Mouse (Mus musculus): ENCODE results near the gene Vwa5a.

Vwa5a gene

DNA sequence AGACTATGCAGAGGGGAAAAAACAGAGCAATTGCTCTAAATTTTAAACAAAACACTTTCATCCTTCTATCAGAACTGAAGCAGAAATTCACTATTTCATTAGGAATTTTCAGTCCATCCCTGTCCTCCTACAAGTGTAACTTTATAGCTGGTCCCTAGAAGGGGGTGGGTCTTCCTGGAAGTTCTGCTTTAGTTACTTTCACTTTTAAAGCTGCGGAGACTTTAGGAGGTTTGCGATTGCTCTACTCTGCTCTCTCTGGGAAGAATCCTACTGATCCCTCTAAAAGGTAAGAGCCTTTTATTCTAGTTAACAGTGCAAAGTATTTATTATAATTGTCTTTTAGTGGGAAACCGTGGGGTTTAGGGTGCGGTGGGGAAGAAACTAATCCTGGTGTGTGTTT, at the start of gene Vwa5a:
Gene Vwa5a, plus strand, starts transcription at position 167 of the 400 bp plus-strand sequence.
- DNase-seq, result peak; percentile 33

DNA sequence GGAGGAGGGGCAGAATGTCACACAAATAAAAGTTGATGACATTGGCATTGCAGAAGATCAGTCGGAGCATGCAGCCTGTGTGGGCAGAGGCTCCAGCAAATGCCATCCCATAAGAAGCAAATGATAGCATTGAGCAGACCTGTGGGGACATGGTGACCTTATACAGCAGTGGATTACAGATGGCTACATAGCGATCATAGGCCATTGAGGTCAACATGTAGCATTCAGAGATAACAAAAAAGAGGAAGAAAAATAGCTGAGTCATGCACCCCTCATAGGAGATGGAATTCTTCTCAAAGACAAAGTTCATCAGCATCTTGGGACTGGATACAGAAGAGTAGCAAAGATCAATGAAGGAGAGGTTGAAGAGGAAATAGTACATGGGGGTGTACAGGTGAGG, 45.2 kb upstream of the Vwa5a start:
- no peak for DNase-seq

GRCm38 (mm10) chr9:38674501-38674900, 43.6 kb upstream of the Vwa5a start, which contains the start of gene Olfr918:
TSS of gene Olfr918 (minus strand) at chr9:38674601.
- no peak for DNase-seq

DNA sequence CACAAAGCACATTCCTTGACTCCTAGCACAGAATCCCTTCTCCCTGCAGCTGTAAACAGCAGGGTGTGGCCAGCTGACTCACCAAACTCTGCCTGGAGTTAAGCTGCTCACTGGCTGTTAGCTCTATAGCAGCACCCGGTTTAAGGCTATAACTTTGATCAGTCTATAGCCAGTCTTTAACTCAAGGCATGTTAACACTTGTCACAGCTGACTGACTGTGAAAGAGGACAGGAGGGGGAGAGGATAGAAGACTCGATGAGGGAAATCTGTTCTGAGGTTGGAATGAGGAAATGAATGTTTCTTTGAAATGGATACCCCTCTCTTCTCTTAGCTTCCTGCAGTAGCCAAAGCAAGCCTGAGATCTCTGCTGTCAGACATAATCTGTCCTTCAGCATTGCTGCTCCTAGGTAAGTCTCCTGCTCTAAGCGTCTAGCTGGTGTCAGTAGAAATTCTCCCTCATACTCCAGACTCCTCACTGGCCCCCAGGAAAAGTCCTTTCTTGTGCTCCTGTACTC, 916 bp downstream of the Vwa5a start:
- DNase-seq, result peak; percentile 33

DNA sequence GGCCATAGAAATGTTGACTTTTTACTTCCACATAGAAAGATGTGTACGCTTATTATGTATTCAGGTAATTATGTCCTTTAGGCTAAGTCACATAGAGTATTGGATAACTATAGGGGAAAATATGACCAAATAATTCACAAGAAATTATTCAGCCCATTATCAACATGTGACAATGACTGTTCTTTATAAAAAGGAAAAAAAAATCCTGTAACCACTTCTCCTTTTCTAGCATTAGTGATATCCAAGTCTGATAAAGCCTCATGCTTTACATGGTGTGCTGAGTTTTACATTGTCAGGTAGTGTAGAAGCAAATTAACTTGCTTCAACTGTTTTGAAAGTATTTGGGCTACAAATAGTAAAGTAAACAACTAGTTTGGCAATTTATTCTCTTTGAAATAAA, 6.0 kb downstream of the Vwa5a start:
- no peak for DNase-seq

DNA sequence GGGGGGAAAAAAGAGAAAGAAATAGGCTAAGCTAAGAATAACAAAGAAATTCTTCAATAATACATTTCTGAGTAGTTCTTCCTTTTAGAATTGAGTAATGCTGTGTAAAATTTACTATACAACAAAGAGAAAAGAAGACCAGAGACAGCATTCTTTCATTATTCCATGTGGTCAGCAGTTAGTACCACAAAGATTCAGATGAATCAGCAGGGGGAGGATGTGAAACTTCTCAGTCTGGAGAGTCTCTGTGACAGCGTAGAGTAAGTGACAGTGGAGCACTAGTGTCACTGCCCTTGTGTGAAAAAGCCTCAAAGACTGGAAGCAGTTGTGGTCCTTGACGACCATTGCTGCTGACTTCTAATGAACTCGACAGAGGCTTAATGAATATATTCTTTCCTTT, 10.2 kb downstream of the Vwa5a start:
- DNase-seq, result no peak

DNA sequence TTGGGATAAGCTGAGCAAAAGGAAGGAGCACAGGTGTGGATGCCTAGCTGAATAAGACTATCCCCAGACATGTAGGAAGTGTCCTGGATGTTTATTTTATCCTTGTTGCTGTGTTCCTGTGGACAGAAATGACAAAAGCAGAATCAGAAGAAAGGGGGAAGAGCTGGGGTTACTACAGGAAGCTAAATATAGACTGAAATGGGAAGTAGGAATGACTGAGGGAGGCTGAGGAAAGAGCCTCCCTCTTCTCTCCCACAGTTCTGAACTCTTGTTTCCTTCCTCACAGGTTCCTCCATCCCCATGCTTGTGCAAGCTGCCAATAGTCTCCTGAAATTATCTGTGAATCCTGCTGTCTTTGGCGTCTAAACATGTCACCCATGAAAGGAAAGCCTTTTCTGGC, 23.3 kb downstream of the Vwa5a start:
- DNase-seq, result no peak

DNA sequence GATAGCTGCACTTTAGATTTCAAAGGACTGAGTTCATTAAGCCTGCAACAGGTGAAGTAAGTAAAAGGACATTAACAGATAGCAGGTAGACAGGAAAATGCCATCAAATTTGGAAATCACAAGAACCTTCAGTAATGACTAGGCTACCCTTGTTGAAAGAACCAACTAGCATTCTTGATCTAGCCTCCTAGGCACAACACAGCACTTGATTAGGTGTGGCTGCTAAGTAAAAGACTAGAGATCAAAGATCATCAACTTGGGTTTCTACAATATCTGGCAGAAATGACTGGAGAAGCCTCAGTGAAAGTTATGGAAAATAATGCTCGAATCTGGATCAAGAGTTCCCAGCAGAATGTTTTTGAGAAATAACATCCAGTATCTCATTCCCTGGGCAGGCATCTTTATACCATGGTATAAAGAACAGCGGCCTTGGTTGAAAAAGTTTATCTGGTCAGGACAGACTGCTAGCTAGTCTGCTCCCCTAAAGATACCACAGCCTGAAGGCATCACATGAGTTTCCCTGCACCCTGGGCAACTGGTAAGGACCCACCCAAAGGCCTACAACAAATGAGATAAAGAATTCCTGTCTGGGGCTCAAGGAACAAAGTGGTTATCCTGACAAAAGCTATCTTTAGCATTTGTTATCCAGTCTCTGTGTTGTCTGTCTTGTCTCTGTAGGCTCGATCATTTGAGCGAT, 26.7 kb downstream of the Vwa5a start:
- DNase-seq, result no peak

GRCm38 (mm10) chr9:38751999-38752398, 33.9 kb downstream of the Vwa5a start, which contains the start of gene Olfr920:
TSS of gene Olfr920 (plus strand) at chr9:38752299.
- DNase-seq, result no peak

- DNase-seq, result no peak
Measured at GRCm38 (mm10) chr9:38772768-38773167, 54.7 kb downstream of the Vwa5a start, which contains the start of gene Olfr921. TSS of gene Olfr921 (plus strand) at chr9:38773068.

DNA sequence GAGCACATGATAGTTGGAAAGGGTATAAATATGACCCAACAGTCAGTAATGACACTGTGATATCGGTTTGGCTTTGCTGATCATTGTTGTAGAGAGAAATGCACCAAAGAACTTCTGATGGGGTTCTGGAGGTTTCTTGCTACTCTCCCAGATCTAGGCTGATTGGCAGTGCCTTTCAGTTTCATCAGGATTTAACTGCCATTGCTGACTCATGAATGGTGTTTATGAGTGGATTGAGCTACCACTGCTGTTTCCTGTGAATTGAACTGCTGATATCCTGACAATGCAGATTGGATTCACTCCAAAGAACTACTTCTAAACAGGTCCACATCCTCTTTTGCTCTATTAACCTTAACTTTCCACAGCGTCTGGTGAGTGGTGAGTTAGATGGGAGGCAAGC, 74.6 kb downstream of the Vwa5a start:
- DNase-seq, result no peak
